Mouse (Mus musculus) lung, postnatal 0 days (tissue): ENCODE results near the gene Cask. TPM values are rescaled to one million over a fixed set of nuclear protein-coding genes. Genes with fewer than 3 reads are reported as not detected.
A peak's percentile ranks its signal among the peaks of the same experiment; 100 is the strongest.

Experiments used
- ATAC-seq: fragments of 200-750 bp; cut with Nextera tagmentation; 2 replicates; pipeline ENCODE4 v1.8.0; 2017; ENCODE audit warnings: moderate library complexity
- DNase-seq: peaks from one replicate; pipeline ENCODE4 v3.0.0-alpha.2; 2016; ENCODE audit warnings: low spot score
- H3K27ac ChIP-seq: fragments of 300-500 bp; sonication (generic); 2 replicates; pipeline ENCODE4 v1.5.1; 2014; ENCODE audit warnings: antibody characterized with exemption, mild to moderate bottlenecking, low read length, mixed read lengths
- H3K27me3 ChIP-seq: fragments of 300-500 bp; sonication (generic); replicated peaks from 2 replicates; pipeline ENCODE4 v1.6.1; 2014; ENCODE audit warnings: low read length, mixed read lengths; ENCODE audit not compliant: insufficient read depth
- H3K36me3 ChIP-seq: fragments of 300-500 bp; sonication (generic); 2 replicates; pipeline ENCODE4 v1.6.1; 2014; ENCODE audit warnings: low read length, mixed read lengths; ENCODE audit not compliant: insufficient read depth
- H3K4me1 ChIP-seq: fragments of 300-500 bp; sonication (generic); 2 replicates; pipeline ENCODE4 v1.6.1; 2014; ENCODE audit warnings: antibody characterized with exemption, low read depth, low read length, mixed read lengths; ENCODE audit not compliant: insufficient read depth
- H3K4me2 ChIP-seq: fragments of 300-500 bp; sonication (generic); replicated peaks from 2 replicates; pipeline ENCODE4 v1.6.1; 2014; ENCODE audit warnings: low read depth, mild to moderate bottlenecking, low read length, moderate library complexity, mixed read lengths
- H3K4me3 ChIP-seq: fragments of 300-500 bp; sonication (generic); 2 replicates; pipeline ENCODE4 v1.5.1; 2014; ENCODE audit warnings: low read depth, low read length
- H3K9ac ChIP-seq: fragments of 300-500 bp; sonication (generic); replicated peaks from 2 replicates; pipeline ENCODE4 v1.6.1; 2014; ENCODE audit warnings: low read depth, mild to moderate bottlenecking
- H3K9me3 ChIP-seq: fragments of 300-500 bp; sonication (generic); 2 replicates; pipeline ENCODE4 v1.6.1; 2016; ENCODE audit warnings: low read length, mixed read lengths
- CTCF ChIP-seq: IDR thresholded peaks from 2 replicates; pipeline ENCODE4 v1.5.1; 2016; ENCODE audit warnings: antibody characterized with exemption, mild to moderate bottlenecking
- EP300 ChIP-seq: IDR thresholded peaks from 2 replicates; pipeline ENCODE4 v1.6.1; 2016; ENCODE audit warnings: antibody characterized with exemption, mild to moderate bottlenecking, control low read depth
- WGBS: fragments of 180-500 bp; shearing (Covaris S2); extraction: QIAGEN DNeasy Blood & Tissue Kit; methylation state at CpG from one replicate; pipeline ENCODE4 v1.1.7; 2014; 5-methylcytosine and 5-hydroxymethylcytosine counted together
- polyA plus RNA-seq: library from polyadenylated mRNA; unstranded; fragments of >200 nt; fragmentation: Nextera tagmentation; extraction: Ambion mirVana; gene quantifications from 2 replicates; pipeline ENCODE4 v1.2.1, GENCODE M21; 2015

Gene Cask
- polyA plus RNA-seq, 1 experiment from 2014 or later: 10.3 TPM

- no peak overlapping the region for H3K4me3 ChIP-seq
- no peaks in the 10 kb centered on the region for H3K36me3 ChIP-seq
- no peak overlapping the region for H3K4me2 ChIP-seq
- TF ChIP-seq EP300 (no peak), CTCF (no peak)
- no peak overlapping the region for H3K27ac ChIP-seq
- 42% methylated on average over 2 of the region's 2 CpGs for WGBS
- no peak overlapping the region for H3K9ac ChIP-seq
- no peaks in the 10 kb centered on the region for H3K9me3 ChIP-seq
- no peaks in the 10 kb centered on the region for H3K27me3 ChIP-seq
- H3K4me1 ChIP-seq: no peaks in the 10 kb centered on the region
- ATAC-seq (no peak), DNase-seq (no peak)
Observed at GRCm38 (mm10) chrX:13612115-13612514, 239.1 kb downstream of the Cask start.

- no peak overlapping the region for H3K4me2 ChIP-seq
- H3K27me3 ChIP-seq: no peaks in the 10 kb centered on the region
- ATAC-seq: no peak
- no peak overlapping the region for H3K9ac ChIP-seq
- no peak for DNase-seq
- H3K27ac ChIP-seq: no peak overlapping the region
- H3K9me3 ChIP-seq: no peaks in the 10 kb centered on the region
- H3K4me3 ChIP-seq: no peak overlapping the region
- no peak for TF ChIP-seq CTCF
- TF ChIP-seq EP300: no peak
- no peaks in the 10 kb centered on the region for H3K4me1 ChIP-seq
- H3K36me3 ChIP-seq: no peaks in the 10 kb centered on the region
- 90% methylated on average over 5 of the region's 5 CpGs for WGBS
Observed at GRCm38 (mm10) chrX:13611114-13611513, 240.1 kb downstream of the Cask start.

- WGBS: 34% methylated on average over 3 of the region's 3 CpGs
- Histone ChIP-seq H3K4me2 (no peak overlapping the region), H3K27ac (no peak overlapping the region), H3K4me1 (no peaks in the 10 kb centered on the region), H3K4me3 (no peak overlapping the region), H3K9ac (no peak overlapping the region), H3K9me3 (no peaks in the 10 kb centered on the region), H3K27me3 (no peaks in the 10 kb centered on the region), H3K36me3 (no peaks in the 10 kb centered on the region)
- no peak for ATAC-seq
- no peak for DNase-seq
- TF ChIP-seq CTCF: no peak
- no peak for TF ChIP-seq EP300
Observed at GRCm38 (mm10) chrX:13607752-13608151, 243.4 kb downstream of the Cask start.

- DNase-seq (no peak), ATAC-seq (no peak)
- H3K9ac ChIP-seq: no peak overlapping the region
- H3K36me3 ChIP-seq: no peaks in the 10 kb centered on the region
- H3K4me3 ChIP-seq: no peak overlapping the region
- H3K4me1 ChIP-seq: no peaks in the 10 kb centered on the region
- H3K4me2 ChIP-seq: no peak overlapping the region
- no peaks in the 10 kb centered on the region for H3K27me3 ChIP-seq
- TF ChIP-seq EP300: no peak
- TF ChIP-seq CTCF: no peak
- H3K27ac ChIP-seq: no peak overlapping the region
- WGBS: 55% methylated on average over 3 of the region's 3 CpGs
- H3K9me3 ChIP-seq: no peaks in the 10 kb centered on the region
Observed at GRCm38 (mm10) chrX:13606741-13607140, 244.4 kb downstream of the Cask start.

- H3K9me3 ChIP-seq: no peaks in the 10 kb centered on the region
- no peak for TF ChIP-seq EP300
- no peak for TF ChIP-seq CTCF
- no peak overlapping the region for H3K4me3 ChIP-seq
- no peak overlapping the region for H3K4me2 ChIP-seq
- no peaks in the 10 kb centered on the region for H3K36me3 ChIP-seq
- peak; percentile 11 for DNase-seq
- no peak overlapping the region for H3K9ac ChIP-seq
- 26% methylated on average over 1 of the region's 1 CpGs for WGBS
- H3K27me3 ChIP-seq: no peaks in the 10 kb centered on the region
- ATAC-seq: no peak
- no peak overlapping the region for H3K27ac ChIP-seq
- no peaks in the 10 kb centered on the region for H3K4me1 ChIP-seq
Observed at GRCm38 (mm10) chrX:13599966-13600365, 251.2 kb downstream of the Cask start.

GRCm38 (mm10) chrX:13599373-13599772, 251.8 kb downstream of the Cask start:
- 62% methylated on average over 2 of the region's 2 CpGs for WGBS
- no peak for ATAC-seq
- Histone ChIP-seq H3K4me1 (no peaks in the 10 kb centered on the region), H3K4me3 (no peak overlapping the region), H3K27ac (no peak overlapping the region), H3K9ac (no peak overlapping the region), H3K9me3 (no peaks in the 10 kb centered on the region), H3K27me3 (no peaks in the 10 kb centered on the region), H3K4me2 (no peak overlapping the region), H3K36me3 (no peaks in the 10 kb centered on the region)
- no peak for DNase-seq
- TF ChIP-seq EP300 (no peak), CTCF (no peak)

GRCm38 (mm10) chrX:13577647-13578046, 273.5 kb downstream of the Cask start:
- ATAC-seq (no peak), DNase-seq (no peak)
- 55% methylated on average over 3 of the region's 3 CpGs for WGBS
- H3K27me3 ChIP-seq: no peaks in the 10 kb centered on the region
- no peak overlapping the region for H3K27ac ChIP-seq
- no peak overlapping the region for H3K4me2 ChIP-seq
- H3K4me1 ChIP-seq: no peaks in the 10 kb centered on the region
- no peak for TF ChIP-seq CTCF
- TF ChIP-seq EP300: no peak
- no peaks in the 10 kb centered on the region for H3K9me3 ChIP-seq
- no peak overlapping the region for H3K9ac ChIP-seq
- H3K4me3 ChIP-seq: no peak overlapping the region
- H3K36me3 ChIP-seq: no peaks in the 10 kb centered on the region
